Comparison of ENCODE assay signal across 26 mouse cellular contexts in genomic region chr16:20657661-20658060, GRCm38 (mm10). TPM values are rescaled to one million over a fixed set of nuclear protein-coding genes. Genes with fewer than 3 reads are reported as not detected.
DNase-seq lines count a peak whose midpoint lies in the region; ATAC-seq and TF ChIP-seq lines count a peak whose summit lies in the region.
"Had no signal": no experiment of that assay in that cellular context is flagged by ENCODE, and none has a peak within 500 bp of the region (broad histone marks: within the 10 kb centered on the region; RNA-seq: fewer than 3 reads in every experiment).

No protein-coding gene starts in this region.

- peaks cover 26% of the 10 kb centered on the region for H3K4me1 ChIP-seq in bone marrow macrophage, adult 2 months (ENCODE audit: control insufficient read depth, insufficient read depth, low read length)

- DNase-seq in 3T3-L1 (ENCODE audit: low read depth, low spot score) = peak; percentile 59
- DNase-seq in NIH3T3 (ENCODE audit: low read depth) = peak; percentile 74
- no peak for DNase-seq in adrenal gland, postnatal 14 days
- no peak for DNase-seq in Muller cell, postnatal 12 days (ENCODE audit: inconsistent ontology term)
- DNase-seq in kidney, postnatal 36 days = no peak
- DNase-seq: adrenal gland, adult 2 months; adrenal gland, adult 8-10 months; adrenal gland, postnatal 10 days; adrenal gland, postnatal 25 days; adrenal gland, postnatal 36 days; B cell, adult 2 months; cerebellum, adult 11 months; cerebellum, adult 11-12 months; cerebellum, adult 18-20 months; cerebellum, adult 2 months; cerebellum, adult 8-10 months; cerebellum, adult 9-10 months; cerebellum, adult 9-11 months had no signal

- no peak for ATAC-seq in inflammation-experienced regulatory T-cells, adult 6 months
- ATAC-seq: activated CD4-positive, CD25-positive, alpha-beta regulatory T cell, adult 4 months; CD4-positive, CD25-positive, alpha-beta regulatory T cell, adult 4 months; Patski had no signal

- peaks cover 21% of the 10 kb centered on the region for H3K79me2 ChIP-seq in macrophage (ENCODE audit: inconsistent target)

- no peak for TF ChIP-seq CTCF in bone marrow macrophage, adult 2 months (IDR thresholded peaks at IDR 0.05; ENCODE audit: low read depth, low read length)

- 61% methylated on average over 4 of the region's 4 CpGs for WGBS in macrophage (ENCODE audit: missing documents)

- peak overlapping the region; percentile 25 for H3K4me3 ChIP-seq in bone marrow macrophage, adult 2 months (ENCODE audit: insufficient read depth, low read length)
- no peak overlapping the region for H3K4me3 ChIP-seq in macrophage (ENCODE audit: inconsistent target)

- TF ChIP-seq POLR2A in bone marrow macrophage, adult 2 months (IDR thresholded peaks at IDR 0.05; ENCODE audit: borderline replicate concordance, low read depth, low read length) = no peak

- peaks cover 76% of the 10 kb centered on the region for H3K36me3 ChIP-seq in macrophage (ENCODE audit: inconsistent target)

- H3K27ac ChIP-seq in bone marrow macrophage, adult 2 months (ENCODE audit: insufficient read depth, low read depth, low read length) = peak overlapping the region; percentile 77
- peak overlapping the region; percentile 59 for H3K27ac ChIP-seq in macrophage

RNA-seq across cellular contexts. Expression of gene Psmd2, which starts 6.2 kb away (rescaled TPM):
- polyA plus RNA-seq in bone marrow macrophage, adult 2 months (2012; ENCODE audit: insufficient read depth, insufficient read length, missing spikeins) = 147 and 191 TPM in 2 replicates
- total RNA-seq in macrophage (2018; cell fraction: chromatin; rRNA removed) = 100 to 1,000 TPM in 24 of 26 experiments, 10 to 100 TPM in 2; 65.5 to 204 (median 145) TPM
- 100 to 1,000 TPM; 146 to 217 (median 178) TPM for total RNA-seq in macrophage (2018; cell fraction: cytosol; rRNA removed)
- 100 to 1,000 TPM in 24 of 26 experiments, 10 to 100 TPM in 2; 94.8 to 246 (median 168) TPM for total RNA-seq in macrophage (2018; cell fraction: nucleus; rRNA removed)
- 143 to 206 TPM (median 205 TPM) in 3 replicates for polyA plus RNA-seq in macrophage (2018)
- polyA plus RNA-seq in inflammation-experienced regulatory T-cells, adult 6 months (2017; shearing (Covaris generic)) = 100 to 1,000 TPM; 135 to 198 (median 183) TPM
- total RNA-seq in adrenal gland, postnatal 14 days (2021) = 220 and 224 TPM in 2 replicates

RNA-seq across cellular contexts. Expression of gene Eif4g1, which starts 10.5 kb away (rescaled TPM):
- 101 and 119 TPM in 2 replicates for polyA plus RNA-seq in bone marrow macrophage, adult 2 months (2012; ENCODE audit: insufficient read depth, insufficient read length, missing spikeins)
- total RNA-seq in macrophage (2018; cell fraction: chromatin; rRNA removed) = 1,000 to 10,000 TPM in 1 of 26 experiments, 100 to 1,000 TPM in 25; 305 to 1,018 (median 385) TPM
- total RNA-seq in macrophage (2018; cell fraction: cytosol; rRNA removed) = 100 to 1,000 TPM; 102 to 196 (median 161) TPM
- 100 to 1,000 TPM; 189 to 333 (median 233) TPM for total RNA-seq in macrophage (2018; cell fraction: nucleus; rRNA removed)
- polyA plus RNA-seq in macrophage (2018) = 125 to 210 TPM (median 165 TPM) in 3 replicates
- 10 to 100 TPM; 48.9 to 68.0 (median 51.3) TPM for polyA plus RNA-seq in inflammation-experienced regulatory T-cells, adult 6 months (2017; shearing (Covaris generic))
- 379 and 389 TPM in 2 replicates for total RNA-seq in adrenal gland, postnatal 14 days (2021)

RNA-seq across cellular contexts. Expression of gene Ece2, which starts 28.0 kb away (rescaled TPM):
- not detected in 2 replicates for polyA plus RNA-seq in bone marrow macrophage, adult 2 months (2012; ENCODE audit: insufficient read depth, insufficient read length, missing spikeins)
- total RNA-seq in macrophage (2018; cell fraction: chromatin; rRNA removed) = 1 to 10 TPM in 9 of 26 experiments, under 1 TPM in 14, not detected in 3; 0.21 to 4.4 (median 0.86) TPM
- under 1 TPM in 16 of 26 experiments, not detected in 10; 0.03 to 0.33 (median 0.15) TPM for total RNA-seq in macrophage (2018; cell fraction: cytosol; rRNA removed)
- total RNA-seq in macrophage (2018; cell fraction: nucleus; rRNA removed) = under 1 TPM in 12 of 26 experiments, not detected in 14; 0.15 to 0.89 (median 0.33) TPM
- 0.09 to 0.20 TPM in 2 of 3 replicates, not detected in the other for polyA plus RNA-seq in macrophage (2018)
- not detected for polyA plus RNA-seq in inflammation-experienced regulatory T-cells, adult 6 months (2017; shearing (Covaris generic))
- total RNA-seq in adrenal gland, postnatal 14 days (2021) = 12.1 and 13.2 TPM in 2 replicates
- polyA plus RNA-seq: activated CD4-positive, CD25-positive, alpha-beta regulatory T cell, adult 4 months; CD4-positive, CD25-positive, alpha-beta regulatory T cell, adult 4 months; G1E had no signal

RNA-seq across cellular contexts. Expression of gene Fam131a, which starts 35.4 kb away (rescaled TPM):
- 6.2 and 7.6 TPM in 2 replicates for polyA plus RNA-seq in bone marrow macrophage, adult 2 months (2012; ENCODE audit: insufficient read depth, insufficient read length, missing spikeins)
- total RNA-seq in macrophage (2018; cell fraction: chromatin; rRNA removed) = 1 to 10 TPM in 18 of 26 experiments, under 1 TPM in 6, not detected in 2; 0.29 to 7.0 (median 2.1) TPM
- 1 to 10 TPM in 10 of 26 experiments, under 1 TPM in 16; 0.18 to 2.1 (median 0.78) TPM for total RNA-seq in macrophage (2018; cell fraction: cytosol; rRNA removed)
- total RNA-seq in macrophage (2018; cell fraction: nucleus; rRNA removed) = 1 to 10 TPM in 17 of 26 experiments, under 1 TPM in 9; 0.31 to 4.4 (median 1.2) TPM
- polyA plus RNA-seq in macrophage (2018) = 0.22 to 1.6 TPM (median 0.63 TPM) in 3 replicates
- under 1 TPM; 0.30 to 0.78 (median 0.59) TPM for polyA plus RNA-seq in inflammation-experienced regulatory T-cells, adult 6 months (2017; shearing (Covaris generic))
- total RNA-seq in adrenal gland, postnatal 14 days (2021) = 12.5 and 12.6 TPM in 2 replicates
- total RNA-seq: MEL had no signal

RNA-seq across cellular contexts. Expression of gene Camk2n2, which starts 36.6 kb away (rescaled TPM):
- 2.5 and 2.7 TPM in 2 replicates for polyA plus RNA-seq in bone marrow macrophage, adult 2 months (2012; ENCODE audit: insufficient read depth, insufficient read length, missing spikeins)
- 1 to 10 TPM in 2 of 26 experiments, under 1 TPM in 5, not detected in 19; 0.54 to 1.2 (median 0.74) TPM for total RNA-seq in macrophage (2018; cell fraction: chromatin; rRNA removed)
- total RNA-seq in macrophage (2018; cell fraction: cytosol; rRNA removed) = 1 to 10 TPM in 23 of 26 experiments, under 1 TPM in 3; 0.76 to 4.2 (median 1.8) TPM
- total RNA-seq in macrophage (2018; cell fraction: nucleus; rRNA removed) = 1 to 10 TPM in 7 of 26 experiments, under 1 TPM in 8, not detected in 11; 0.46 to 2.0 (median 0.85) TPM
- 1.3 to 3.7 TPM (median 2.1 TPM) in 3 replicates for polyA plus RNA-seq in macrophage (2018)
- under 1 TPM in 1 of 3 experiments, not detected in 2; 0.43 TPM for polyA plus RNA-seq in inflammation-experienced regulatory T-cells, adult 6 months (2017; shearing (Covaris generic))
- total RNA-seq in adrenal gland, postnatal 14 days (2021) = 31.7 and 50.9 TPM in 2 replicates
- polyA plus RNA-seq: activated CD4-positive, CD25-positive, alpha-beta regulatory T cell, adult 4 months; CD4-positive, CD25-positive, alpha-beta regulatory T cell, adult 4 months had no signal

Comparison
In these comparisons a context has a peak if more than half of its experiments do, and no peak if none do; other contexts are left out.
1. DNase-seq: peak in 3T3-L1 (single experiment) and NIH3T3 (single experiment); none in adrenal gland, postnatal 14 days (single experiment), Muller cell, postnatal 12 days (single experiment) and kidney, postnatal 36 days (0 of 2).